Mouse (Mus musculus): ENCODE results near the gene Sik2. TPM values are rescaled to one million over a fixed set of nuclear protein-coding genes. Genes with fewer than 3 reads are reported as not detected.

Gene Sik2
- total and polyA plus RNA-seq, 3 experiments = 7.5 to 12.1 TPM; not detected in 1

- no peaks in the 10 kb centered on the region for H3K9me3 ChIP-seq (replicated peaks; ENCODE audit: insufficient read depth, low read length)
- peaks cover 8 to 11% of the 10 kb centered on the region in 2 experiments; a peak in 3 of 4 replicates for H3K4me1 ChIP-seq (ENCODE audit: control insufficient read depth in 1 of 2, insufficient read depth in 2 of 2, low read length in 2 of 2)
- no peak overlapping the region for H3K9ac ChIP-seq (ENCODE audit: control insufficient read depth, low read depth, low read length, poor library complexity, severe bottlenecking)
- peaks cover 13 to 19% of the 10 kb centered on the region in 2 experiments for H3K36me3 ChIP-seq (ENCODE audit: control insufficient read depth in 1 of 2, insufficient read depth in 2 of 2, low read length in 2 of 2)
- no peak for TF ChIP-seq ZC3H11A (IDR thresholded peaks at IDR 0.05; ENCODE audit: low read depth, low read length)
- no peak for TF ChIP-seq POLR2AphosphoS5 (IDR thresholded peaks at IDR 0.05; ENCODE audit: borderline replicate concordance, low read depth, low read length)
- TF ChIP-seq POLR2AphosphoS2 (IDR thresholded peaks at IDR 0.05; ENCODE audit: low read length) = no peak
- no peak for TF ChIP-seq MAX (IDR thresholded peaks at IDR 0.05; ENCODE audit: low read length)
- TF ChIP-seq ZNF384 (IDR thresholded peaks at IDR 0.05; ENCODE audit: low read depth, low read length) = no peak
- TF ChIP-seq RAD21 (IDR thresholded peaks at IDR 0.05; ENCODE audit: low read depth, low read length) = no peak
- no peak for TF ChIP-seq TBP (IDR thresholded peaks at IDR 0.05; ENCODE audit: low read depth, low read length)
- TF ChIP-seq USF2 (IDR thresholded peaks at IDR 0.05; ENCODE audit: borderline replicate concordance in 1 of 2, insufficient read depth in 1 of 2, low read depth in 1 of 2, low read length in 2 of 2) = no peak
- no peak for TF ChIP-seq TAL1 (IDR thresholded peaks at IDR 0.05; ENCODE audit: low read length)
- no peak for TF ChIP-seq ZKSCAN1 (IDR thresholded peaks at IDR 0.05; ENCODE audit: low read depth, low read length)
- no peak for TF ChIP-seq MYB (IDR thresholded peaks at IDR 0.05; ENCODE audit: low read depth, low read length)
- H3K79me2 ChIP-seq (ENCODE audit: control insufficient read depth, insufficient read depth, low read length, poor library complexity) = peaks cover 26% of the 10 kb centered on the region
- DNase-seq (ENCODE audit: low read depth, low spot score) = no peak
- H3K27ac ChIP-seq (ENCODE audit: control insufficient read depth, low read depth, low read length) = no peak overlapping the region
- H3K4me3 ChIP-seq (ENCODE audit: control insufficient read depth in 1 of 2, insufficient read depth in 1 of 2, low read depth in 2 of 2, low read length in 2 of 2) = no peak overlapping the region
- no peaks in the 10 kb centered on the region for H3K27me3 ChIP-seq (ENCODE audit: control insufficient read depth in 1 of 2, insufficient read depth in 2 of 2, low read length in 2 of 2)
These were observed 150.2 kb downstream of the Sik2 start for GRCm38 (mm10) chr9:50858681-50859080.

DNA sequence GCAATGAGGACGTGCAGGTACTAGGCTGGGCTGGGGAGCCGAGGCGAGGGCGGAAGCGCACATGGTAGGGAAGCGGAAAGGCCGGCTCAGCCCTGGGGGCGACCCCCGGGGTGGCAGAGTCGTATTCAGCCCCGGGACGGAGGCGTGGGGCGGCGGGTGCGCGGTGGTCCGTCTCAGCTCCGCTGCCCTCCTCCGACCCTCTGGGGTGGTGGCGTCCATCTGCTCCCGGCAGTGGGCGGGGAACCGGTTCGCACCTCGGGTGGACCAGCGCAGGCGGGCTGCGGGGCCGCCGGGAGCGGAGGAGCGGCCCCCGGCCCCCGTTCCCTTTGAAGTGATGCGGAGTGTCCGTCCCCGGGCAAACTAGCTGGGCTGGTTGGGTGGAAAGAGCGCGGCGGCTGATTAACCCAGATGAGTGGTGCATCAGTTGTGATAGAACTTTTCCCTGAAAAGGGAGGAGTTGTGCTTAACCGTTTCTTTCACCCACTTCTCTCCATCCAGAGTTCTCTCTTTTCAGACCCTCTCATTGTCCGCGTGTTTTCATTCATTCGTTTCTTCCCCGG, 151.7 kb downstream of the Sik2 start:
- H3K4me3 ChIP-seq (ENCODE audit: control insufficient read depth in 1 of 2, insufficient read depth in 1 of 2, low read depth in 2 of 2, low read length in 2 of 2) = peak overlapping the region; percentile 85 to 89
- H3K9ac ChIP-seq (ENCODE audit: control insufficient read depth, low read depth, low read length, poor library complexity, severe bottlenecking) = peak overlapping the region; percentile 96
- peaks cover 10 to 19% of the 10 kb centered on the region in 2 experiments; a peak in 3 of 4 replicates for H3K4me1 ChIP-seq (ENCODE audit: control insufficient read depth in 1 of 2, insufficient read depth in 2 of 2, low read length in 2 of 2)
- peak overlapping the region; percentile 79 for H3K27ac ChIP-seq (ENCODE audit: control insufficient read depth, low read depth, low read length)
- DNase-seq (ENCODE audit: low read depth, low spot score) = peak; percentile 55
- H3K36me3 ChIP-seq (ENCODE audit: control insufficient read depth in 1 of 2, insufficient read depth in 2 of 2, low read length in 2 of 2) = peaks cover 8 to 19% of the 10 kb centered on the region in 2 experiments
- H3K27me3 ChIP-seq (ENCODE audit: control insufficient read depth in 1 of 2, insufficient read depth in 2 of 2, low read length in 2 of 2) = no peaks in the 10 kb centered on the region
- TF ChIP-seq MAX (IDR thresholded peaks at IDR 0.05; ENCODE audit: low read length) (peak; percentile 44; the same call in 1 of the 2 replicates), POLR2AphosphoS5 (IDR thresholded peaks at IDR 0.05; ENCODE audit: borderline replicate concordance, low read depth, low read length) (no peak), TBP (IDR thresholded peaks at IDR 0.05; ENCODE audit: low read depth, low read length) (0 out of 2 replicates have a peak, but pooled peaks have one; percentile 7), MXI1 (IDR thresholded peaks at IDR 0.05; ENCODE audit: low read depth, low read length) (no peak; the same call in 1 of the 2 replicates), SIN3A (IDR thresholded peaks at IDR 0.05; ENCODE audit: low read length) (peak; percentile 6; the same call in 1 of the 2 replicates)
- no peaks in the 10 kb centered on the region for H3K9me3 ChIP-seq (replicated peaks; ENCODE audit: insufficient read depth, low read length)
- H3K79me2 ChIP-seq (ENCODE audit: control insufficient read depth, insufficient read depth, low read length, poor library complexity) = peaks cover 26% of the 10 kb centered on the region

All from MEL (cell line).